Mouse (Mus musculus): ENCODE results near the gene Fev. TPM values are rescaled to one million over a fixed set of nuclear protein-coding genes. Genes with fewer than 3 reads are reported as not detected.

The Fev gene
- 0.25 and 0.55 TPM in 2 replicates for polyA plus RNA-seq (2016; fragmentation: Nextera tagmentation; extraction: Ambion mirVana)

GRCm38 (mm10) chr1:74885369-74886042, at the start of gene Fev:
TSS of gene Fev (minus strand) at chr1:74885419.
- no peak within 1 kb of the TSS for H3K9ac ChIP-seq (replicated peaks)
- H3K36me3 ChIP-seq: no peaks in the 10 kb centered on the region
- no peaks in the 10 kb centered on the region for H3K9me3 ChIP-seq
- peaks cover 28% of the 10 kb centered on the region for H3K4me1 ChIP-seq
- no peak within 1 kb of the TSS for H3K27ac ChIP-seq (replicated peaks)
- peak within 1 kb of the TSS; percentile 25 for H3K4me3 ChIP-seq
- WGBS: 2% methylated on average over 36 of the region's 43 CpGs
- ATAC-seq (ENCODE audit: low FRiP score, low read depth): no peak
- H3K4me2 ChIP-seq (replicated peaks): peak within 1 kb of the TSS; percentile 49
- H3K27me3 ChIP-seq: peaks cover 99% of the 10 kb centered on the region

DNA sequence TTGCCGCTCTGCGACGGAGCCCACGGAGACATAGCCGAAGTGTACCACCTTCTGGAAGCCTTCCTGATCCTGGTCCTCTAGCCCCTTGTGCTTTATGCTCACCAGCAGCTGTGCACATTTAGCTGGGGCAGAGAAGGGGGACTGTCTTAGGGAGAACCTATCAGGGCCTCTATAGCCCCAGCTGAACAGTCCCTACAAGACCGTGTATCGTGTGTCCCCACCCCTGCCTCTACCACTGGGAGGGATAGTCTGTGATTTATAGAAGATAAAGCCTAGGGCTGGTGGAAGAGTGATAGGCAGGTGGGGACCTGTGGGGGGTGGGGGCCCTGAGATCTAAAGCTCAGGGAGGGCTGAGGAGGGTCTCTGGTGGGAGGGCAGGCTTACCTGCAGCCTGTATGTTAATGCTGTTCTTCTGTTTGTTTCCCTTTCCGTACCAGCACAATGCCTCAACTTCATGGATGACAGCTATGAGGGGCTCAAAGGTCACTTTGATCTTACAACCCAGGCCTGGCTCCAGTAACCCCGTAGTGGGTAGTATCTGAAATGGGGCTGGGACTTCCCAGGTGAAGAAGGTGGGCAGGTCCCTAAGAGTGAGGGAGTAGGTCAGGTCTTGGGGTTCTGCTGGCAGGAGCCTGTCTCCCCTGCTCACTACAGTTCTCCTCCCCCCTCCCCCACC, 42.5 kb upstream of the Fev start:
- ATAC-seq (ENCODE audit: low FRiP score, low read depth): no peak
- Histone ChIP-seq H3K27me3 (peaks cover 34% of the 10 kb centered on the region), H3K9ac (replicated peaks) (no peak overlapping the region), H3K27ac (replicated peaks) (no peak overlapping the region), H3K36me3 (no peaks in the 10 kb centered on the region), H3K9me3 (no peaks in the 10 kb centered on the region), H3K4me2 (replicated peaks) (no peak overlapping the region), H3K4me3 (no peak overlapping the region), H3K4me1 (no peaks in the 10 kb centered on the region)
- 86% methylated on average over 9 of the region's 9 CpGs for WGBS

DNA sequence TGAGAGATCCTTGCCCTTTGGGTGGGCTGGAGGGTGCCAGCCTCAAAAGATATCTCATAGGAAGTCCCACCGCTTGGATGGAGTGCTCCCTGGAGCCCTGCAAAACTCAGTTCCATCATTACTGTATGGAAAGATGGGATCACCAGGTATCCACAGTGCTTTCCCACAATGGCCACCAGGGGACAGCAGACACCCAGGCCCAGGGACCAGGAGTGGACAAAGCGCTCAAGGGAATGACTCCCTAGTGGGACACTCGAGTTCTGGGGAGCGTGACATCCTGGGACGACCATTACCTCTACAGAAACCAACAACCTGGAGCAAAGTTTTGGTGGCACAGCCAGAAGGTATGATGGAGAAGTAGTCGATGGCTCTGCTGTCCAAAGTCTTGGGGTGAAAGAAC, 41.5 kb upstream of the Fev start:
- Histone ChIP-seq H3K27me3 (peaks cover 31% of the 10 kb centered on the region), H3K9ac (replicated peaks) (no peak overlapping the region), H3K4me2 (replicated peaks) (no peak overlapping the region), H3K4me3 (no peak overlapping the region), H3K27ac (replicated peaks) (no peak overlapping the region), H3K36me3 (no peaks in the 10 kb centered on the region), H3K9me3 (no peaks in the 10 kb centered on the region), H3K4me1 (no peaks in the 10 kb centered on the region)
- 33% methylated on average over 6 of the region's 6 CpGs for WGBS
- no peak for ATAC-seq (ENCODE audit: low FRiP score, low read depth)

DNA sequence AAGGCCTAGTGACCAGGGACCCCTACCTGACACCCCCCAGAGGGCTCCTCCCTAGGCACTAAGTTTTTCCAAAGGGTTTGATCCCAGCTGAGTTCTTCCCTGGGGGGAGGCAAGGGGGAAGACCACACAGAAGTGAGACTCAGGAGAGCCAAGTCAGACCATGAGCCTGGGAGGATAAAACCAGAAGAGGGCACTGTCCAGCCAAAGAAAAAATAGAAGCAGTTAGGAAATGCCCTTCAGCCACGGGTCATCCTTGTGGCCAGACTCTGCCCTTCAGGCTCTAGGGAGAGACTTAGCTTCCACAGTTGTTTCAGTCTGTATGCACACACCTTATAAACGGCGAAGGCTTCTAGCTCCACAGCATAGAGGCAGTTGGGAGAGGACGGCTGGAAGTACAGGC, 39.2 kb upstream of the Fev start:
- 67% methylated on average over 4 of the region's 4 CpGs for WGBS
- no peaks in the 10 kb centered on the region for H3K9me3 ChIP-seq
- no peaks in the 10 kb centered on the region for H3K4me1 ChIP-seq
- H3K27me3 ChIP-seq: peaks cover 31% of the 10 kb centered on the region
- H3K27ac ChIP-seq (replicated peaks): no peak overlapping the region
- H3K36me3 ChIP-seq: no peaks in the 10 kb centered on the region
- H3K4me3 ChIP-seq: no peak overlapping the region
- no peak for ATAC-seq (ENCODE audit: low FRiP score, low read depth)
- H3K9ac ChIP-seq (replicated peaks): no peak overlapping the region
- no peak overlapping the region for H3K4me2 ChIP-seq (replicated peaks)

GRCm38 (mm10) chr1:74915706-74916105, 30.5 kb upstream of the Fev start:
- H3K4me2 ChIP-seq (replicated peaks): peak overlapping the region; percentile 23
- H3K9me3 ChIP-seq: 0 out of 2 replicates have a peak, but pooled peaks cover 3% of the 10 kb centered on the region
- H3K27me3 ChIP-seq: peaks cover 46% of the 10 kb centered on the region
- no peaks in the 10 kb centered on the region for H3K36me3 ChIP-seq
- ATAC-seq (ENCODE audit: low FRiP score, low read depth): no peak
- no peak overlapping the region for H3K9ac ChIP-seq (replicated peaks)
- H3K4me3 ChIP-seq: no peak overlapping the region
- 26% methylated on average over 13 of the region's 13 CpGs for whole genome bisulfite sequencing
- no peak overlapping the region for H3K27ac ChIP-seq (replicated peaks)
- H3K4me1 ChIP-seq: no peaks in the 10 kb centered on the region

DNA sequence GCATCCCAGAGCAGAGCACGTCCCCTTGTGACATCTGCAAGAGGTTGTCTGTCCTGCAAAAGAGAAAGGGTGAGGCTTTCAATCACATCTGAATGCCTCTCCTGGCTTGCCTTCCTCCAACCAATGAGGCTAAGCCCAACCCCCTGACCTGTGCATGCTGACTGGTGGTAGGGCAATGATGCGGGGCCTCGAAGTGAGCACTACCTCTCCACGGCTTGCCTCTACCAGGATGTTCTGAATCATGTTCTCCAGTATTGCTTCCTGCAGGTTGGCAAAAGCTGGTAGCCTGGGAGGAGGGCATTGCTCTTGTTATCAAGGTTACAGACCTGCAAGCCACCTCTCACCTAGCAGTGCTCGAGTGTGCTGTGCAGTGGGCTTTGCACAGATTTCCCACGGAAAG, 17.0 kb upstream of the Fev start:
- no peak for ATAC-seq (ENCODE audit: low FRiP score, low read depth)
- no peaks in the 10 kb centered on the region for H3K9me3 ChIP-seq
- H3K4me2 ChIP-seq (replicated peaks): no peak overlapping the region
- H3K27me3 ChIP-seq: peaks cover 85% of the 10 kb centered on the region
- no peak overlapping the region for H3K9ac ChIP-seq (replicated peaks)
- H3K4me3 ChIP-seq: no peak overlapping the region
- no peak overlapping the region for H3K27ac ChIP-seq (replicated peaks)
- no peaks in the 10 kb centered on the region for H3K36me3 ChIP-seq
- peaks cover 21% of the 10 kb centered on the region for H3K4me1 ChIP-seq
- WGBS: 29% methylated on average over 6 of the region's 6 CpGs

DNA sequence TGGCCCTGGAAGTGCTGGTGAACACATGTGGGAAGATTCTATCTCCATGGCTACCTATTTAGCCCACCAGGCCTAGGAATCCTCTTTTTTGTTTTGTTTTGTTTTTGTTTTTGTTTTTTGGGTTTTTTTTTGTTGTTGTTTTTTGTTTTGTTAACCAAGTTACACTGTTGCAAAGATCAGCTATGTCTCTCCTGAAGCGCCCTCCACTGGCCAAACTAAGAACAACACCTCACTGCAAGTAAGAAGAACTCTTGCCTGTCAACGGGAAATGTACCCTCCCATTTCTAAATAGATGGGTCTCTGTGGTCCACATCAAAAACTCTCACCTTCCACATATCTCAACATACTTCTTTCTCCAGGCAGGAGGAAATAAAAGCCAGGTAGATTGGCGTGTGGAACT, 16.5 kb upstream of the Fev start:
- no peaks in the 10 kb centered on the region for H3K36me3 ChIP-seq
- H3K4me2 ChIP-seq (replicated peaks): no peak overlapping the region
- H3K9me3 ChIP-seq: no peaks in the 10 kb centered on the region
- H3K4me3 ChIP-seq: no peak overlapping the region
- no peak for ATAC-seq (ENCODE audit: low FRiP score, low read depth)
- H3K4me1 ChIP-seq: peaks cover 22% of the 10 kb centered on the region
- WGBS: 3% methylated on average over 3 of the region's 3 CpGs
- peaks cover 88% of the 10 kb centered on the region for H3K27me3 ChIP-seq
- H3K9ac ChIP-seq (replicated peaks): no peak overlapping the region
- H3K27ac ChIP-seq (replicated peaks): no peak overlapping the region

GRCm38 (mm10) chr1:74900341-74901285, 15.4 kb upstream of the Fev start:
- Histone ChIP-seq H3K9me3 (no peaks in the 10 kb centered on the region), H3K36me3 (no peaks in the 10 kb centered on the region), H3K27ac (replicated peaks) (no peak overlapping the region), H3K4me2 (replicated peaks) (peak overlapping the region; percentile 70), H3K27me3 (peaks cover 94% of the 10 kb centered on the region), H3K4me3 (peak overlapping the region; percentile 41), H3K4me1 (peaks cover 26% of the 10 kb centered on the region), H3K9ac (replicated peaks) (0 out of 2 replicates have a peak overlapping the region, but pooled peaks have one; percentile 15)
- WGBS: 1% methylated on average over 59 of the region's 66 CpGs
- peak; percentile 60; the same call in 1 of the 2 replicates for ATAC-seq (ENCODE audit: low FRiP score, low read depth)

GRCm38 (mm10) chr1:74898656-74899431, 13.6 kb upstream of the Fev start:
- Histone ChIP-seq H3K27me3 (peaks cover 99% of the 10 kb centered on the region), H3K9ac (replicated peaks) (no peak overlapping the region), H3K4me3 (no peak overlapping the region), H3K4me2 (replicated peaks) (no peak overlapping the region), H3K4me1 (peaks cover 26% of the 10 kb centered on the region), H3K27ac (replicated peaks) (no peak overlapping the region), H3K36me3 (no peaks in the 10 kb centered on the region), H3K9me3 (no peaks in the 10 kb centered on the region)
- ATAC-seq (ENCODE audit: low FRiP score, low read depth): no peak
- 10% methylated on average over 5 of the region's 10 CpGs for WGBS

DNA sequence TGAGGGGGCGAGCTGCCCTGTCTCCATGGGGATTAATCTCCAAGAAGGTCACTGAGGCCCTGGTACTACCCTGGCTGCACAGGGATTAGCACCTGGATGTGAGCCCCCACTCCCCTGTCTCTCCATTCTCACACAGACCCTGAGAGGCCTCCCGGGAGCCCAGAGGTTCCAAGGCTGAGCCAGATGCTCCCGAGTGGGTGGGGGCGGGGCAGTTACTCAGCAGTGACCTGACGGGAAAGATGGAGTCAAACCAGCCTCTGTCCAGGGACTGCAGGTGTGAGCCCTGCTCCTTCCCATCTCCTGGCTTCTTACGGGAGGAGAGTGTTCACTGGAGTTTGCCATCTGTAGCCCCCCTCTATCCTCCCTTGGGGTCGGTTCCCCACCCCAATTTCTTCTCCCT, 12.8 kb upstream of the Fev start:
- peaks cover 99% of the 10 kb centered on the region for H3K27me3 ChIP-seq
- no peak overlapping the region for H3K4me2 ChIP-seq (replicated peaks)
- no peak for ATAC-seq (ENCODE audit: low FRiP score, low read depth)
- no peaks in the 10 kb centered on the region for H3K9me3 ChIP-seq
- no peaks in the 10 kb centered on the region for H3K36me3 ChIP-seq
- H3K4me1 ChIP-seq: peaks cover 31% of the 10 kb centered on the region
- H3K27ac ChIP-seq (replicated peaks): no peak overlapping the region
- no peak overlapping the region for H3K4me3 ChIP-seq
- H3K9ac ChIP-seq (replicated peaks): no peak overlapping the region; the same call in 1 of the 2 replicates
- 1% methylated on average over 7 of the region's 7 CpGs for WGBS

DNA sequence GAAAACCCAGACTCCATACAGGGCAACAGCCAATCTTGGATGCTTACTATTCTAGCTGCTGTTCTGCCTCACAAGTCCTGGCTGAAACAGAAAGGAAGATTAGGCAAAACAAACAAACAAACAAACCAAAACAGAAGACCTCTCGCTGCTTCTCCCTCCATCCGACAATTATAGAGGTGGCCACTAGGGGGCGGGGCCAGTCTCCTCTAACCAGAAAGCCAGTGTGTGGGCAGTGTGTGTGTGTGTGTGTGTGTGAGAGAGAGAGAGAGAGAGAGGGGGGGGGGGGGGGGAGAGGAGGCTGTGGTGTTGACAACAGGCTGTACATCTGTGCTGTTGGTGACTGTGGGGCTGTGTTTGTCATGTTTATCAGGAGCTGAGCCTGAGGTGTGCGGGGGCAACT, 9.7 kb upstream of the Fev start:
- Histone ChIP-seq H3K36me3 (no peaks in the 10 kb centered on the region), H3K9ac (replicated peaks) (no peak overlapping the region), H3K27ac (replicated peaks) (no peak overlapping the region), H3K4me2 (replicated peaks) (no peak overlapping the region), H3K27me3 (peaks cover 99% of the 10 kb centered on the region), H3K4me3 (no peak overlapping the region), H3K4me1 (peaks cover 27% of the 10 kb centered on the region), H3K9me3 (no peaks in the 10 kb centered on the region)
- WGBS: 16% methylated on average over 4 of the region's 4 CpGs
- no peak for ATAC-seq (ENCODE audit: low FRiP score, low read depth)

Measured in midbrain, embryonic 12.5 days (tissue).